Mouse (Mus musculus) gastrocnemius, adult 18-20 months (tissue): ENCODE measurements around the gene Gab1. TPM values are rescaled to one million over a fixed set of nuclear protein-coding genes. Genes with fewer than 3 reads are reported as not detected.

ENCODE experiments used
- DNase-seq: peaks from one replicate; pipeline ENCODE4 v3.0.0; 2021; ENCODE audit warnings: low spot score
- total RNA-seq, 2 experiments: library from RNA; stranded (reverse); gene quantifications; 2 replicates each; pipeline ENCODE4 v1.2.3; 2021

The Gab1 gene
- total RNA-seq, 2 experiments from 2014 or later, result 10.6 to 11.9 TPM

- DNase-seq, result peak; percentile 83
These were observed 127.2 kb downstream of the Gab1 start for GRCm38 (mm10) chr8:80753017-80753715.

GRCm38 (mm10) chr8:80752429-80752828 is 127.9 kb downstream of the Gab1 start:
- DNase-seq, result no peak

- no peak for DNase-seq
These were observed 131.2 kb downstream of the Gab1 start for GRCm38 (mm10) chr8:80749091-80749490.

- DNase-seq, result no peak
These were observed 140.4 kb downstream of the Gab1 start for GRCm38 (mm10) chr8:80739932-80740331.

- DNase-seq, result peak; percentile 95
These were observed 141.0 kb downstream of the Gab1 start, which contains the start of gene Smarca5 for GRCm38 (mm10) chr8:80739155-80739924. Gene Smarca5 (minus strand): TSS chr8:80739497.

- DNase-seq, result peak; percentile 16
These were observed 141.7 kb downstream of the Gab1 start for GRCm38 (mm10) chr8:80738388-80739154.

GRCm38 (mm10) chr8:80738046-80738387 is 142.3 kb downstream of the Gab1 start:
- DNase-seq, result peak; percentile 33

GRCm38 (mm10) chr8:80732326-80732725 is 148.0 kb downstream of the Gab1 start:
- no peak for DNase-seq

GRCm38 (mm10) chr8:80714461-80714860 is 165.9 kb downstream of the Gab1 start:
- DNase-seq, result no peak

Other genes with a start within 250 kb of the Gab1 start
- gene Smarca5, start 141.0 kb downstream of the Gab1 start, total RNA-seq, result 10 to 100 TPM; 28.2 to 32.6 TPM
- gene Usp38, start 134.4 kb upstream of the Gab1 start, total RNA-seq, result 10 to 100 TPM; 21.3 to 22.8 TPM